In the genomic region with DNA sequence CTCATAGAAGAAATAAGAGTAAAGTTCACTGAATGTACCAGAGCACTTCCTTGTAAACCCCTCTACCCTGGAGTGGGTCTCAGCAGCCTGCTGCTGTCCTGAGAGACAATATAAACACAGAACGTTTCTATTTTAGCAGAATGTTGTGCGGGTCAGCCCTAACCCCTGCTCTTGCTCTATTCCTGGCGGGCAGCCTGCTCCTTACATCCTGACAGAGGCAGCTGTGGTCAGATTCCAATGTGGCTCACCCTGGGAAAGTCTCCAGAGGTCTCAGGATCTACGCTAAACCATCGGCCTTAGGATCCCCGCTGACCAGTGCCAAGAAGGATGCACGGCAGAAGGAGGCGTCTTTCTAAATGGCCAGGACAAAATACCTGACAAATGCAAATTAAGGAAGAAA, we compare ENCODE assay signal across 20 mouse cellular contexts.
DNase-seq lines count a peak whose midpoint lies in the region; ATAC-seq and TF ChIP-seq lines count a peak whose summit lies in the region.
"Had no signal": no experiment of that assay in that cellular context is flagged by ENCODE, and none has a peak within 500 bp of the region (broad histone marks: within the 10 kb centered on the region; RNA-seq: fewer than 3 reads in every experiment).

No protein-coding gene starts in this region.

- no peak for TF ChIP-seq EP300 in stomach, postnatal 0 days (optimal IDR thresholded peaks at IDR 0.05)

- no peak overlapping the region for H3K4me2 ChIP-seq in stomach, embryonic 16.5 days (ENCODE audit: low read depth, low read length)
- H3K4me2 ChIP-seq in stomach, postnatal 0 days (replicated peaks; ENCODE audit: low read depth), result no peak overlapping the region
- H3K4me2 ChIP-seq: embryonic facial prominence, embryonic 15.5 days; forebrain, embryonic 15.5 days; hindbrain, embryonic 14.5 days; intestine, embryonic 15.5 days had no signal

- ATAC-seq in stomach, embryonic 16.5 days (ENCODE audit: insufficient read depth, low FRiP score), result no peak
- no peak for ATAC-seq in stomach, postnatal 0 days (ENCODE audit: low FRiP score, low TSS enrichment)
- ATAC-seq: forebrain, embryonic 15.5 days; intestine, embryonic 15.5 days had no signal

- peaks cover 20% of the 10 kb centered on the region for H3K27me3 ChIP-seq in heart, embryonic 10.5 days (ENCODE audit: insufficient read depth, poor library complexity, severe bottlenecking)
- no peaks in the 10 kb centered on the region for H3K27me3 ChIP-seq in stomach, embryonic 16.5 days (ENCODE audit: control insufficient read depth, insufficient read depth, low read length)
- H3K27me3 ChIP-seq in stomach, postnatal 0 days (ENCODE audit: control insufficient read depth, insufficient read depth, low read length), result no peaks in the 10 kb centered on the region
- H3K27me3 ChIP-seq: embryonic facial prominence, embryonic 15.5 days; forebrain, embryonic 15.5 days; intestine, embryonic 15.5 days had no signal

- H3K36me3 ChIP-seq in heart, embryonic 10.5 days, result no peaks in the 10 kb centered on the region
- no peaks in the 10 kb centered on the region for H3K36me3 ChIP-seq in stomach, embryonic 16.5 days (ENCODE audit: control insufficient read depth, insufficient read depth, low read length)
- no peaks in the 10 kb centered on the region for H3K36me3 ChIP-seq in stomach, postnatal 0 days (ENCODE audit: control insufficient read depth, insufficient read depth, low read length)
- H3K36me3 ChIP-seq: embryonic facial prominence, embryonic 15.5 days; forebrain, embryonic 15.5 days; hindbrain, embryonic 10.5 days; intestine, embryonic 15.5 days had no signal

- no peaks in the 10 kb centered on the region for H3K4me1 ChIP-seq in heart, embryonic 10.5 days
- H3K4me1 ChIP-seq in stomach, embryonic 16.5 days (ENCODE audit: control insufficient read depth, insufficient read depth, low read length), result peaks cover 6% of the 10 kb centered on the region
- H3K4me1 ChIP-seq in stomach, postnatal 0 days (replicated peaks; ENCODE audit: control insufficient read depth, insufficient read depth), result no peaks in the 10 kb centered on the region
- H3K4me1 ChIP-seq: embryonic facial prominence, embryonic 15.5 days; forebrain, embryonic 15.5 days had no signal

- H3K27ac ChIP-seq in heart, embryonic 10.5 days, result no peak overlapping the region
- H3K27ac ChIP-seq in stomach, embryonic 16.5 days (ENCODE audit: low read length), result no peak overlapping the region; the same call in 1 of the 2 replicates
- H3K27ac ChIP-seq in stomach, postnatal 0 days (replicated peaks), result no peak overlapping the region
- H3K27ac ChIP-seq: embryonic facial prominence, embryonic 15.5 days; forebrain, embryonic 15.5 days; hindbrain, embryonic 10.5 days; hindbrain, embryonic 14.5 days; intestine, embryonic 15.5 days had no signal

- H3K4me3 ChIP-seq in heart, embryonic 10.5 days, result no peak overlapping the region
- no peak overlapping the region for H3K4me3 ChIP-seq in stomach, embryonic 16.5 days (replicated peaks; ENCODE audit: low read length)
- no peak overlapping the region for H3K4me3 ChIP-seq in stomach, postnatal 0 days (ENCODE audit: low read depth, low read length)
- H3K4me3 ChIP-seq: embryonic facial prominence, embryonic 15.5 days; erythroblast, embryonic 14.5 days; forebrain, embryonic 15.5 days; hindbrain, embryonic 10.5 days; intestine, embryonic 15.5 days had no signal

- TF ChIP-seq CTCF in stomach, postnatal 0 days (IDR thresholded peaks at IDR 0.05; ENCODE audit: low read depth), result no peak

- DNase-seq in heart, adult 18-20 months, result peak; percentile 18 to 47
- DNase-seq in heart, embryonic 10.5 days (ENCODE audit: low spot score), result no peak
- peak; percentile 51 for DNase-seq in kidney, postnatal 10 days
- DNase-seq in kidney, adult 18-20 months, result no peak
- no peak for DNase-seq in stomach, postnatal 0 days (ENCODE audit: low spot score)
- DNase-seq in heart, postnatal 4 days, result peak; percentile 33
- no peak for DNase-seq in retina, embryonic 14.5 days (ENCODE audit: low spot score)
- DNase-seq: adrenal gland, postnatal 10 days; cerebellum, adult 11 months; cerebellum, adult 8-10 months; cerebellum, postnatal 14 days; embryo, embryonic 11 days; gastrocnemius, postnatal 10 days had no signal

- H3K9ac ChIP-seq in stomach, embryonic 16.5 days (ENCODE audit: low read length), result peak overlapping the region; percentile 43
- no peak overlapping the region for H3K9ac ChIP-seq in stomach, postnatal 0 days (ENCODE audit: low read length)
- H3K9ac ChIP-seq: embryonic facial prominence, embryonic 15.5 days; forebrain, embryonic 15.5 days; hindbrain, embryonic 14.5 days; intestine, embryonic 15.5 days had no signal

- no peaks in the 10 kb centered on the region for H3K9me3 ChIP-seq in heart, embryonic 10.5 days
- H3K9me3 ChIP-seq in stomach, embryonic 16.5 days (replicated peaks; ENCODE audit: control insufficient read depth, low read length), result no peaks in the 10 kb centered on the region
- no peaks in the 10 kb centered on the region for H3K9me3 ChIP-seq in stomach, postnatal 0 days (ENCODE audit: control insufficient read depth, low read length)
- H3K9me3 ChIP-seq: embryonic facial prominence, embryonic 15.5 days; forebrain, embryonic 15.5 days; intestine, embryonic 15.5 days had no signal

- 73% methylated on average over 8 of the region's 8 CpGs for WGBS in heart, embryonic 10.5 days
- 51% methylated on average over 8 of the region's 8 CpGs for WGBS in stomach, embryonic 16.5 days
- WGBS in stomach, postnatal 0 days, result 50% methylated on average over 8 of the region's 8 CpGs

Comparison
In these comparisons a context has a peak if more than half of its experiments do, and no peak if none do; other contexts are left out.
1. DNase-seq: peak in heart, adult 18-20 months (2 of 2), kidney, postnatal 10 days (single experiment) and heart, postnatal 4 days (single experiment); none in heart, embryonic 10.5 days (single experiment), kidney, adult 18-20 months (single experiment), stomach, postnatal 0 days (single experiment) and retina, embryonic 14.5 days (single experiment).